Mouse (Mus musculus): ENCODE data around the gene Klrb1b.
A peak's percentile ranks its signal among the peaks of the same experiment; 100 is the strongest.

DNA sequence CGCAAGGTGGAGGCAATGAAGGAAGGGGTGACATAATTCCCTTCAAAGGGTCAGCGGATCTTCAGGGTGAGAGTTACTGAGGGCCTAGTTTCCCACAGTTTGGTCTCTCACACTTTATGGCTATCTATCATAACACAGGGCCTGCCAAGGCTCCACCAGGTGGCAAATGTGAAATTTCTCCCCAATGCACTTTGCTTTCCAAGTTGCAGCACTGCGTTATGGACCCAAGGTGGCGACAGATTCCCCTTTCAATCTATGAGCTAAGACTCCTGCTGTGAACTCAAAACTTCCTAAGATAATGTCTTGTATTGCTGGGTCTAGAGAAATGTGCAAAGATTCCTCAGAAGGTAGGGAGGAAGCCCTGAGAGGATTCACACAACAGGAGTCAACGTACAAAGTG is 17.6 kb downstream of the Klrb1b start:
- peak; percentile 74 for TF ChIP-seq CTCF (IDR thresholded peaks at IDR 0.05)
- no peak for TF ChIP-seq EP300 (IDR thresholded peaks at IDR 0.05)
